Mouse (Mus musculus) lung, embryonic 14.5 days (tissue): ENCODE measurements around the gene 4931422A03Rik. TPM values are rescaled to one million over a fixed set of nuclear protein-coding genes. Genes with fewer than 3 reads are reported as not detected.
"Not testable (repeated sequence)": the region's sequence is repeated elsewhere in the genome, so short reads cannot be mapped to it uniquely, and the experiment has no call there.

ENCODE experiments used
- ATAC-seq: fragments of 200-750 bp; cut with Nextera tagmentation; 2 replicates; pipeline ENCODE4 v1.8.0; 2017; ENCODE audit warnings: mild to moderate bottlenecking, moderate TSS enrichment, moderate library complexity; ENCODE audit not compliant: insufficient read depth
- DNase-seq: peaks from one replicate; pipeline ENCODE4 v3.0.0-alpha.2; 2015
- H3K27ac ChIP-seq: fragments of 300-500 bp; sonication (generic); 2 replicates; pipeline ENCODE4 v1.5.1; 2014; ENCODE audit warnings: low read depth, mild to moderate bottlenecking, moderate library complexity
- H3K27me3 ChIP-seq: fragments of 300-500 bp; sonication (generic); 2 replicates; pipeline ENCODE4 v1.6.1; 2014; ENCODE audit warnings: low read length, control low read depth; ENCODE audit not compliant: insufficient read depth
- H3K36me3 ChIP-seq: fragments of 300-500 bp; sonication (generic); 2 replicates; pipeline ENCODE4 v1.6.1; 2014; ENCODE audit warnings: control low read depth; ENCODE audit not compliant: insufficient read depth
- H3K4me1 ChIP-seq: fragments of 300-500 bp; sonication (generic); 2 replicates; pipeline ENCODE4 v1.6.1; 2014; ENCODE audit warnings: antibody characterized with exemption, control low read depth; ENCODE audit not compliant: insufficient read depth
- H3K4me2 ChIP-seq: fragments of 300-500 bp; sonication (generic); 2 replicates; pipeline ENCODE4 v1.6.1; 2014; ENCODE audit warnings: mild to moderate bottlenecking
- H3K4me3 ChIP-seq: fragments of 300-500 bp; sonication (generic); 2 replicates; pipeline ENCODE4 v1.5.1; 2014; ENCODE audit warnings: low read depth, low read length
- H3K9ac ChIP-seq: fragments of 300-500 bp; sonication (generic); 2 replicates; pipeline ENCODE4 v1.6.1; 2014
- H3K9me3 ChIP-seq: fragments of 300-500 bp; sonication (generic); 2 replicates; pipeline ENCODE4 v1.6.1; 2016; ENCODE audit warnings: low read depth, low read length, control low read depth
- CTCF ChIP-seq: IDR thresholded peaks from 2 replicates; pipeline ENCODE4 v1.5.1; 2016; ENCODE audit warnings: antibody characterized with exemption, low read depth
- WGBS: fragments of 180-500 bp; shearing (Covaris S2); extraction: QIAGEN DNeasy Blood & Tissue Kit; methylation state at CpG from one replicate; pipeline ENCODE4 v1.1.7; 2014; 5-methylcytosine and 5-hydroxymethylcytosine counted together
- polyA plus RNA-seq: library from polyadenylated mRNA; unstranded; fragments of >200 nt; fragmentation: Nextera tagmentation; extraction: Ambion mirVana; gene quantifications from 2 replicates; pipeline ENCODE4 v1.2.1, GENCODE M21; 2014

The 4931422A03Rik gene
- polyA plus RNA-seq, 1 experiment from 2014 or later, result 2.1 TPM

DNA sequence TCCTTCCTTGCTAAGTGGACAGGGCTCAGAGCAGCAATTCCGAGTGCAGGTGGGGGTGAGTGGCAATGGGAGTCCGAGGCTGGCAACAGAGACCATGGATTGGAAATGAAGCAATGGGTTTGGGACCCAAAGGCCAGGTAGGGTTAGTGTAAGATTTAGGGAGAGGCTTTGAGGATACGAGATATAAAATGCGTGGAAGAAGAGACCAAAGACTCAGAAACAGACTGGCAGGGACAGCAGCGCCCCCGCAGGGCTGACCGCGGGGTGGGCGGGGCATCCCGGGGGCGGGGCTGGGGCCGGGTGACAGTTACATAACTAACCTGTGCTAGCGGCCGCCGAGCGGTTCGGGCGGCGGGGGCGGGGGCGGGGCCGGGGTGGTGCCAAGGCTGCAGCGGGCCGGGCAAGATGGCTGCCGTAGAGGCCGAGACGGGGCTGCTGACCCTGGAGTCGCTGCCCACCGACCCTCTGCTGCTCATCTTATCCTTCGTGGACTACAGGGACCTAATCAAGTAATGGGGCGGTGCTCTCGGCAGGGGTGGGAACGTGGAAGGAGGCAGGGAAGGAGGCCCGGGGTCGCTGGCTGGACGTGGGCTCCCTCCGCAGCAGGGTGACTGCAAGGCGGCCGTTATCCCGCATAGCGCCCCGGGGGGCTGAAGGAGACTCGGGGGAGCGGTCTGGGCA is 563 bp downstream of the 4931422A03Rik start, which contains the start of gene Fbxo3:
Fbxo3 (plus strand) TSS at position 264 of the 681 bp plus-strand sequence.
- peak; percentile 41 for TF ChIP-seq CTCF
- H3K9me3 ChIP-seq, result no peaks in the 10 kb centered on the region
- H3K27me3 ChIP-seq, result no peaks in the 10 kb centered on the region
- ATAC-seq (peak; percentile 97), DNase-seq (peak; percentile 85)
- H3K4me3 ChIP-seq, result peak within 1 kb of the TSS; percentile 95
- WGBS, result under 1% methylated on average over 30 of the region's 44 CpGs
- 0 out of 2 replicates have a peak, but pooled peaks cover 2% of the 10 kb centered on the region for H3K4me1 ChIP-seq
- no peaks in the 10 kb centered on the region for H3K36me3 ChIP-seq
- H3K9ac ChIP-seq, result peak within 1 kb of the TSS; percentile 89
- H3K4me2 ChIP-seq, result peak within 1 kb of the TSS; percentile 77
- peak within 1 kb of the TSS; percentile 68 for H3K27ac ChIP-seq

- Histone ChIP-seq H3K27me3 (no peaks in the 10 kb centered on the region), H3K27ac (no peak overlapping the region), H3K4me3 (no peak overlapping the region), H3K9ac (no peak overlapping the region), H3K9me3 (no peaks in the 10 kb centered on the region), H3K36me3 (no peaks in the 10 kb centered on the region), H3K4me2 (no peak overlapping the region), H3K4me1 (no peaks in the 10 kb centered on the region)
- WGBS, result 88% methylated on average over 4 of the region's 4 CpGs
- DNase-seq (no peak), ATAC-seq (no peak)
- TF ChIP-seq CTCF, result no peak
Observed at GRCm38 (mm10) chr2:104024656-104025055, 3.5 kb downstream of the 4931422A03Rik start.

GRCm38 (mm10) chr2:104023096-104023495 is 5.1 kb downstream of the 4931422A03Rik start:
- Histone ChIP-seq H3K4me3 (no peak overlapping the region), H3K9ac (no peak overlapping the region), H3K4me1 (no peaks in the 10 kb centered on the region), H3K9me3 (no peaks in the 10 kb centered on the region), H3K27me3 (no peaks in the 10 kb centered on the region), H3K36me3 (no peaks in the 10 kb centered on the region), H3K27ac (no peak overlapping the region), H3K4me2 (no peak overlapping the region)
- 76% methylated on average over 7 of the region's 7 CpGs for WGBS
- ATAC-seq (no peak), DNase-seq (no peak)
- no peak for TF ChIP-seq CTCF

DNA sequence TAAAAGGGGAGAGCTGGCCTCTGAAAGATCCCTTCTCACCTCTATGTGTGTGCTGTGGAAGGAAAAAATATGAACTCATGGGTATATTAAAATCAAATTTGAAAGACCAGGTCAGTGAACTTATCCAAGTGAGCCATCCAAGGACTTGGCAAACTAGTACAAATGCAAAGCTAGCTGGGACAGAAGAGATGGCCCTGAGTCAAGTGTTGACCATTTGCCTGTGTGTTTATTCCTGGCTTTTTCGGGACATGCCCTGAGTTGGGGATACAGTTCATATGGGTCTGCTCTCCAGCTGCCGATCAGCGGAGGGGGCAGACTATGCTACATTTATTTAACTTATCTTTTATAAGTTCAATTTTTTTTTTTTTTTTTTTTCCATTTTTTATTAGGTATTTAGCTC is 19.3 kb downstream of the 4931422A03Rik start:
- H3K4me1 ChIP-seq, ATAC-seq, H3K36me3 ChIP-seq, H3K4me2 ChIP-seq, H3K27me3 ChIP-seq, H3K9ac ChIP-seq, H3K27ac ChIP-seq, DNase-seq, H3K4me3 ChIP-seq, H3K9me3 ChIP-seq: not testable (repeated sequence)
- 90% methylated on average over 3 of the region's 3 CpGs for WGBS

DNA sequence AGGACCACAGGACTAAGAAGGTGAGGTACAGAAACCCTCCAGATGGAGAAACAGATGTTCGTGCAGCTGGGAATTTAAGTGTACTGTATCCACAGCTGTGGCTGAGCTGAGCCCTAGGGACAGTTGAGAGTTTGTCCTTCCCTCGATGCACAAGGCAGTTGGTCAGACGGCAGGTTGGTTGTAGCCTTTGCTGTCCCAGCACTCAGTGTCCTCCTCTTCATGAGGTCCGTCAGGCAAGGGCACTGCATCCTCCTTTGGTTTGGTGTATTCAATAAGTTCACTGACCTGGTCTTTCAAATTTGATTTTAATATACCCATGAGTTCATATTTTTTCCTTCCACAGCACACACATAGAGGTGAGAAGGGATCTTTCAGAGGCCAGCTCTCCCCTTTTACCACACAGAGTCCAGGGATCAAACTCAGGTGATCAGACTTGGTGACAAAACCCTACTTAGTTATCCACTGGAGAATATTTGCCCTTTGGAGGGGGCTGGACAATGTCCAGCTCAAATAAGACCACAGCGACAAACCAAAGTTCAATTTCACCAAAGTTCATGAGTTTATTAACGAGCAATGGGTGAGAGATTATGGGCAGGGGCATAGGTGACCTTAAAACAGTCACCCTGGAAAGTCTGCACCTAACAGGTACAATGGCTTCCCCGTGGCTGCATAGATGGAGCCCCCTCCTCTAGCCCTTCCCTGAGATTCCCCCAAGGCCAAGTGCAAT is 20.2 kb downstream of the 4931422A03Rik start:
- H3K9ac ChIP-seq, result no peak overlapping the region
- WGBS, result 77% methylated on average over 7 of the region's 7 CpGs
- no peak overlapping the region for H3K27ac ChIP-seq
- TF ChIP-seq CTCF, result no peak
- H3K4me1 ChIP-seq, result no peaks in the 10 kb centered on the region
- ATAC-seq, result no peak
- H3K36me3 ChIP-seq, result no peaks in the 10 kb centered on the region
- DNase-seq, result no peak
- H3K4me3 ChIP-seq, result no peak overlapping the region
- no peak overlapping the region for H3K4me2 ChIP-seq
- no peaks in the 10 kb centered on the region for H3K27me3 ChIP-seq
- no peaks in the 10 kb centered on the region for H3K9me3 ChIP-seq

DNA sequence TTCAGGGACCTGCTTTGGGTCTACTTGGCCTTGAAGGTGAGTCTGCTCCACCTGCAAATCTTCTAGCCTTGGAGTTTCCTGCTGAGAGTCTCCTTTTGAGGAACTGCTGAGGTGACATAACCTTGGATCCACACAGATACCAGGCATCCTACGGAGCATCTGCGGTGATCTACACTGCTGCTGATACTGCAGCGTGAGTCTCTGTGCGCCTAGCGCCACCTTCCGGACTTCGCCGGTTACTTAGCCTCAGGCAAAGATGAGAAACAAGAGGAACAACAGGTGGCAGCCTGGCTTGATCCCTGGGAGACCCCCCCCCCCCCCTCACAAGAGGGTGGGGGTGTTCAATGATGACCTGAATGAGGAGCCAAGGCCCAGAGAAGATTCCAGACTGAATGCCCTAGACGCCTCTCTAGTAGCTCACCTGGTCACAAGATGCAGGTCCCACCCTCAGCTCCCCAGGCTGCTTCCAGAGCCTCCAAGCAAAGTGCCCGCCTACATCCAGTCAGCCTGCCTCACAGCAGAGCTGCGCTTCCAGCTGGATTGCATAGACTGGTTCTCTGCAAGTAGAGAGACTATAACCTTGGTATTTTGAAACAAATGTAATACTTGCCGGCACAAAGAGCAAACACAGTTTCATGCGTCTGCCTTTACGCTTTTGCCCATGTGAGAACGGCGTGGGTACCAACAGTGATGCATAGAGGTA is 25.3 kb downstream of the 4931422A03Rik start:
- H3K9ac ChIP-seq, result no peak overlapping the region
- peak; percentile 66 for TF ChIP-seq CTCF

GRCm38 (mm10) chr2:104001861-104002260 is 26.3 kb downstream of the 4931422A03Rik start:
- no peak for ATAC-seq
- H3K4me3 ChIP-seq, result no peak overlapping the region
- DNase-seq, result no peak
- 75% methylated on average over 4 of the region's 4 CpGs for WGBS
- H3K4me2 ChIP-seq, result no peak overlapping the region
- H3K9me3 ChIP-seq, result no peaks in the 10 kb centered on the region
- H3K36me3 ChIP-seq, result no peaks in the 10 kb centered on the region
- H3K27ac ChIP-seq, result no peak overlapping the region
- TF ChIP-seq CTCF, result no peak
- no peaks in the 10 kb centered on the region for H3K4me1 ChIP-seq
- H3K27me3 ChIP-seq, result no peaks in the 10 kb centered on the region
- no peak overlapping the region for H3K9ac ChIP-seq

More for the DNA sequence above, 25.3 kb downstream of the 4931422A03Rik start:
- H3K27ac ChIP-seq, result no peak overlapping the region
- no peaks in the 10 kb centered on the region for H3K27me3 ChIP-seq
- H3K36me3 ChIP-seq, result no peaks in the 10 kb centered on the region
- no peaks in the 10 kb centered on the region for H3K9me3 ChIP-seq
- no peaks in the 10 kb centered on the region for H3K4me1 ChIP-seq
- ATAC-seq (no peak), DNase-seq (peak; percentile 67)
- no peak overlapping the region for H3K4me3 ChIP-seq
- WGBS, result 29% methylated on average over 16 of the region's 16 CpGs
- no peak overlapping the region for H3K4me2 ChIP-seq
